Mouse (Mus musculus) mouse trophoblast stem cell (cell line): ENCODE data around the gene Rfc2.

ENCODE experiments used
- in situ Hi-C, 2 experiments: fragments of 300-500 bp; cut with MseI, MboI; formaldehyde crosslinking; loops; 2 replicates in 1 of 2; 3 replicates in 1 of 2; pipeline ENCODE4 v1.15.1; 2025

Rfc2 gene

GRCm38 (mm10) chr5:134581146-134581545 lies at the start of gene Rfc2:
Rfc2 (plus strand) TSS chr5:134581366.
- in situ Hi-C loops: no loop called here

DNA sequence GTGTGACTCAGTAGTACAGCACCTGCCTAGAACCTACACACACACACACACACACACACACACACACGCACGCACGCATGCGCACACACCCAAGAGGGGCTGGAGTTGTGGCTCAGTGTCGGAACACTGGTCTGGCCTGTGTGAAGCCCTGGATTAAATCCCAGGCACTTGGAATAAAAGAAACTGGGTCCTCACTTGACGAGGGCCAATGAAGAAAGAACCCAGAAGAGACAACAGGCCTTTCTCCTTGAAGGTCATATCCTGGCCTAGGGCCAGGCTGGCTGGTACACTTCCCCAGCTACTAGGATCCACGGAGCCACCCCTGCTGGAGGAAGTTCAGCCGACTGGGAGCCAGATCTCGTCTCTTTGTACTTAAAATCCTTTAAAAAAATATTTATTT lies 49.6 kb upstream of the Rfc2 start:
- in situ Hi-C loops: no loop called here

- in situ Hi-C loops: no loop called here
These were observed 48.7 kb upstream of the Rfc2 start for GRCm38 (mm10) chr5:134532417-134532816.

GRCm38 (mm10) chr5:134536036-134536435 lies 45.1 kb upstream of the Rfc2 start:
- in situ Hi-C loops: no loop called here

DNA sequence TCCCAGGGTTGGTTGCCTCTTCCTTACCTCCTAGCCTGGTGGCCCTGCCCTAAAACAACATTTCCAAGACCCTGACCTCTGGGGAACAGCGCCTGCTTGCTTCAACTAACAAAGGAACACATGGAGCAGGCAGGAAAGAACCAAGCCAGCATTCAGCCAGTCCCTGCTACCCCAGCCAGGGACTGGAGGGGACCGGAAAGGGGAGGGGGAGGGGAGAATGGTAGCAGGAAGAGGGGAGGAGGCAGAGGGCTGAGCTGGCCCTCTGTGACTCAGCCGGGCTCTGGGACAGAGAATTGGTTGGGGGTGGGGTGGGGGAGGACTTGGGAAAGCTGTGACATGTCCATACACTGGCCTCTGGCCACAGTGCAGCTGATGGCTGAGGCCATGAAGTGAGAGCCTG lies 41.3 kb upstream of the Rfc2 start:
- in situ Hi-C loops: no loop called here

DNA sequence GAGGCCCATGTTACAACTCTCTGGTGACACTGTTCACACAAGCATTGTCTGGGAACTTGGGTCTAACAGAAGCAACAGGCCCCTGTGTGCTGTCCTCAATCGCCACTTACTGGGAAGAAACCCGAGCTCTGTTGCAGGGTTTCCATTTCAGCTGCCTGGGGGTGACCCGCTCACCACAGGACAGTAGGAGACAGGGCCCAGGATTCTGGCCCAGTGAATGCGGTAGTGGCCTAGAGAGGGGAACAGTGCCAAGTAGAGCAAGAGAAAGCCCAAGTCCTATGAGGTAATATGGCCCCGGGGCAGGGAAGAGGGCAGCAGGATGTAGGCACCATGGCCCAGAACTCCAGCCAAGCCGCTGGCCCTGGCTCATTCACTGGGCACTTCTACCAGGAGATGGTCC lies 40.3 kb upstream of the Rfc2 start:
- in situ Hi-C loops: no loop called here

- in situ Hi-C loops: no loop called here
These were observed 39.5 kb upstream of the Rfc2 start for GRCm38 (mm10) chr5:134541640-134542039.

- in situ Hi-C loops: no loop called here
These were observed 36.5 kb upstream of the Rfc2 start for GRCm38 (mm10) chr5:134544516-134545241.

GRCm38 (mm10) chr5:134545242-134545629 lies 35.9 kb upstream of the Rfc2 start:
- in situ Hi-C loops: no loop called here

DNA sequence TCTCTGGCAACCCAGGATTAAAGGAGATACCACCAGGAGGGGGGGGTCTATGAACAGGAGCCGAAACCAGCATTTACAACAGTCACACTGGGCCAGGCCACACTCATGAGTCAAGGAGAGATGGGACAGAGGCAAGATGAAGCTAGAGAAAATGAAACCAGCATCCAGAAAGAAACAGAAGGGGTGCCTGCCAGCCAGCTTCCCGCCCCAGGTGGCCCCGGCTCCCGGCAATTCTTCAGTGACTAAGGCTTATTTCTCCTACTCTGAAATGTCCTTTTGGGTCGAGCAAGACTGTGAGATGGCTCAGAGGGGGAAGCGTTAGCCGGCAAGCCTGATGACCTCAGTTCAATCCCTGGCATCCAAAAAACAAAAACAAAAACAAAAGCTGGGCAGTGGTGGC lies 34.4 kb upstream of the Rfc2 start:
- in situ Hi-C loops: no loop called here

GRCm38 (mm10) chr5:134548306-134548705 lies 32.9 kb upstream of the Rfc2 start:
- in situ Hi-C loops: no loop called here

DNA sequence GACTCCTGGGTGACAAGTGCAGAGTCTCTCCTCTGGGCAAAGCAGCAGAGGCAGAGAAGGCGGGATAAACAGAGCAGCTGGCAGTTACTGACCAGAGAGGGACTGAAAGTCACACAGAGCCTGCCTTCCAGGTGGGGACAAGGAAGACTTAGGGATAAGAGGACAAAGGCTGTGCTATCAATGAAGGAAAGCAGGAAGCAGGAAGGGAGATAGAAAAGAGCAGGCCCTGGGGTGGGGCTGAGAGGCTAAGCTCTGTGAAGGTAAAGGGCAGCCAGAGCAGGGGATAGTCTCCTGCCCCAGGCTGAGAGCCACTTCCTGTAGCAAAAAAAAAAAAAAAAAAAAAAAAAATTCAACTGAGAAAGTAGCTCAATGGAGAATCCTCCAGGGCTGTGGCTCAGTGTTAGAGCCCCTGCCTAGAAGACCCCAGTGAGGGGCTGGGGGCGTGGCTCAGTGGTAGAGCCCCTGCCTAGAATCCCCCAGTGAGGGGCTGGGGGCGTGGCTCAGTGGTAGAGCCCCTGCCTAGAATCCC lies 31.5 kb upstream of the Rfc2 start:
- in situ Hi-C loops: no loop called here

DNA sequence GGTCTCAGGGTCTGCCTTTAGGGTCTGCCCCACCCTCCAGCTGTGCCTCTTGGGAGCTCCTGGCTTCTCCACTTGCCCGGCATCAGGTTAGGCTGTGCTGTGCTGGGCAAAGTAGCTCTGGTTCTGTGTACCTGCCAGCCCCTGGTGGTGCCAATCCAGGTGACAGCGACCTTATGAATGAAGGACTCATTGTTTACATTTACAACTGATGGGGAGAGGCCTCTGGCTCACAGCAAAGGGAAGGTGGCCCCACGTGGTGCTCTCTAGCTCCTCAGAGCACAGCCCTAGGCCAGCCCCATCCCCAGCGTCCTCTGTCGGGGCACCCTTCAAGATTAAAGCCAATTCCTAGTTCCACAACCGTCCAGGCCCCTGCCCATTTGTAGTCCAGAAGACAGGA lies 30.3 kb upstream of the Rfc2 start:
- in situ Hi-C loops: no loop called here

DNA sequence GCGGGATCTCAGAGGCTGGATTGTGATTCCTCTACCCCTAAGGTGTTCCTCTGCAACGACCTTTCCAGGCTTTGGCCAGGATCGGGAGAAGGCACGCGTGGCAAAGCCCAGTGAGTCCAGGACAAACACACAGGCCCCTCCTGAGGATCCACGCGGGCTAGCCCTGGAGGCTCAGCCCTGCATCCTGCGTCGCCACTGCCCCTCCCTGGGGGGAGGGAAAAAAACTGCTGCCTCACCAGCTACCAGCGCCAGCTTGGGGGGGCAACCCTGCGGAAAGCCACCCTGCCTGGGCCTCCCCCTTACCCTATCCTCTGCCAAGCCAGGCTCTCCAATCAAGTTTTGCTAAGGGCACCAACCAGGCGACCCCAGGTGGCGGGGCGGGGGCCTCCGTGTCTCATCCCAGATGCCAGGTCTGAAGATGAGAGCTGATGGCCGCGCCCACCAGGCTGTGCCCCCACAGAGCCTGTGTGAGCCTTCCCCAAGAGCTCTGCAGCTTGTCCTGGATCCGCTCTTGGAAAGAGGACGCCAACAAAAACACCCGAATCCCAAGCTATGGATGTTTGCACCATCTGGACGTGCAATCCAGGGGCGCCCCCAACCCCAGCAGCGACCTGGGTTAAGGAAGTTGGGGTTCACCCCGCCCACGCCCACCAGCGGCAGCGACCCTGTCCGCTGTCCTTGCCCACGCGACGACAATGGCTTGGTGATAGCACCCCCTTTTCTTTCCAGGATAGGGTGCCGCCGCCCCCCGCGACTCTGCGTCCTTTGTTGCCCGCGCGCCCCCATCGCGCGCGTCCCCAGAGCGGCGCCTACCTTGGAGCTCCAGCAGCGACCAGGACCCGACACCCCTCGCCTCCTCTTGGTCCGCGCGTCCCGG lies 29.7 kb upstream of the Rfc2 start:
- in situ Hi-C loops: no loop called here

- in situ Hi-C loops: no loop called here
These were observed 28.8 kb upstream of the Rfc2 start, which contains the start of gene Clip2 for GRCm38 (mm10) chr5:134552110-134552972. Clip2 (minus strand) TSS chr5:134552434.

DNA sequence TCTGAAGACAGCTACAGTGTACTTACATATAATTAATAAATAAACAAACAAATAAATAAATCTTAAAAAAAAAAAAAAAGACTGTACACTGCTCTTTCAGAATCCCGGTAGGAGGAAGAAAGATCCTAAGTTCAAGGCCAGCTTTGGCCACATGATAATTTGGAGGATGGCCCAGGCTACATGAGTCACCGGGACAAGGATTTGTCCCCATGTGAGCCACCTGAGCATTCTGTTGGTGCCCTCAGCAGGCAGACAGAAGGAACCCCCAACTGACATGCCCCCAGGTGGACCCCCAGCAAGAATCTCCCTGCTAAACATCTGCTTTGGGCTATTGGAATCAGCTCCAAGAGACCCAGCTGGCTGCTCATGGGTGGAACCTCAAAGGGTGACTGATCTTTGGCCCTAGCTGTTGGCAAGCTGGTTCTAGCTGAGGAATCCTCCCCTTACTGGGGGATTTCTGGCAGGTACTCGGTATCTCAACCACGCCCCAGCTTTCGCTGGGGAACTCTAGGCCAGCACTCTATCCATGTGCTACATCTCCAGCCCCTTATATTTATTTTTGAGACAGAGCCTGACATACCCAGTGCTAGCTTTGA lies 27.1 kb upstream of the Rfc2 start:
- in situ Hi-C loops: no loop called here

DNA sequence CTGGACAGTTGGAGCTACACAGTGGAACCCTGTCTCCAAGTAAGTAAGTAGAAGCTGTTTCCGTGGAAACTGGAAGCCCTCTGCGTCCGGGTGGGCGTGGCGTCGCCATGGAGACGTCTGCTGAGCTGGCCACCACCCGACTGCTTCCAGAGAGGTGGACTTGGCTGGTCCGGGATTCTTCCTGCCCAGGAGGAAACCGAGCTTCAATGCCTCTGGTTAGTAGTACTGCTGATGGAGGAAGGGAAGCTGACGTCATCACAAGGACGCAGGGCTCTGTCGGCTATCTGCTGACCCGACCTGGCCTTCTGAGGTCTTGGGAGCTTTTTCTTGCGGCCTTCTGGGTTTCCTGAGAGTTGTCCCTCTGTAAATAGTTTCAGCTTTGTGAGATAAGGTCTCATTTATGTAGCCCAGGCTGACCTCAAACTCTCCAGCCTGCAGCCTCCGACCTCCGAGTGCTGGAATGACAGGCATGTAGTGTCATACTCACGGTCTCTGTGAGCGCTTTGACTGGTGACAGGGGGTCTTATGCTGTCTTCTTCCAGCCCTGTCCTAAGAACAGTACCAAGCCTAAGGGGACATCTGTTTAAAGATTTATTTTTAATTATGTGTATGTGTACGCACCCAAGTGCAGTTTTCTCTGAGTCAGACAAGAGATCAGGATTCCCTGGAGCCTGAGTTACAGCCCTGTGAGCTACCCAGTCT lies 25.6 kb upstream of the Rfc2 start:
- in situ Hi-C loops: no loop called here

GRCm38 (mm10) chr5:134560071-134560449 lies 21.1 kb upstream of the Rfc2 start, which contains the start of gene Syna:
Syna (minus strand) TSS chr5:134560171.
- in situ Hi-C loops: no loop called here

DNA sequence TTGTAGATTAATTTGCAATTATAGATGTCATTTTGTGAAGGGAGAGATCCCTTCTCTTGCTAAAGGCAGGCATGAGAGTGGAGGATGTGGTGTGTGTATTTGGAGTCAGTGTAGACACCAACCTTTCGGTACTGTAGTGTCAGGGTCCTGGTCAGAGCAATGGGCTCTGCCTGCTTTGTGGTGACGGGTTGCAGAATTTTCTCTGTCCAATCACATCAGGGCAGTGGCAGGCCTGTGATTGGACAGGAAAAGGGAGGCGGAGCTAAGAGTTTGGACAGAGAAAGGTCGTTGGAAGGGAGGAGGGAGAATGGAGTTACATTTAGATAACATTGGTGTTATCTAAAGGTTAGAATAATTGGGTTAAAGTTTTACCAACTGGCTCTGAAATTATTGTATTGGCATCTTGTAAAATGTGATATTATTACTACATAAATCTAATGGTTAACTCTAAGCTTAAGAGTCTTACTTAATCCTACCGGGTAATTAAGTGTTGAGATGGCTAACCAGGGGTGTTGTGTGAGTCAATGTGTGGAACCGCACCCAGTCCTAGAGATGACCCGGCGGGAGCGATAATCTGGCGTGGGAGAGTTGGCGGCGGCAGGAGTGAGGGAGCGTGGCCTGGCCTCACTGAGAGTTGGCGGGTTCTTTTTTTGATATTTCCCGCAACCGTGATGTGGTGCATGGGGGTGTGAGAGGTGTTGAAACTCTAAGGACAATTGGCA lies 20.6 kb upstream of the Rfc2 start:
- in situ Hi-C loops: no loop called here

DNA sequence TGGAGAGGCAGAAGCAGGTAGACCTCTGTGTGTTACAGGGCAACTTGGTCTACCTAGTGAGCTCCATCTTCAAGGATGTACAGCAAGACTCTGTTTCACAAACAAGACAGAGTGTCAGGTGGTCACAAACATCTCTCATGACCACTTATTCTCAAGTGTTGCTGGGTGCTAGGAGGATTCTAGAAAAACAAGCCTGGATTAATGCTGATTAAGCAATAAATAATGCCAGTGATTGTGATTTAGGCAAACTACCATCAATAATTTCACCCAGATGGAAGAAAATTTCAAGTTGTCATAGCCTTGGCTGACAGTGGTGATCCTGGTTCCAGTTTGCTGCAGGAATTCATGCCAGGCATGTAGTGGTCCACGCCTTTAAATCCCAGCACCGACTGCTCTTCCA lies 16.9 kb upstream of the Rfc2 start:
- in situ Hi-C loops: no loop called here
